Comparison of ENCODE assay signal across 23 mouse cellular contexts in genomic region chr11:96524541-96524940, GRCm38 (mm10).
"Had no signal": no experiment of that assay in that cellular context is flagged by ENCODE, and none has a peak within 500 bp of the region (broad histone marks: within the 10 kb centered on the region; RNA-seq: fewer than 3 reads in every experiment).

No protein-coding gene starts in this region.

- H3K36me3 ChIP-seq: heart, embryonic 10.5 days; heart, embryonic 13.5 days; heart, embryonic 15.5 days; limb, embryonic 13.5 days; limb, embryonic 15.5 days; liver, embryonic 12.5 days had no signal

- ATAC-seq: intestine, embryonic 16.5 days; liver, embryonic 12.5 days had no signal

- DNase-seq: gastrocnemius, postnatal 14 days; gastrocnemius, postnatal 36 days; heart, adult 18-20 months; heart, postnatal 14 days; heart, postnatal 36 days; kidney, adult 11 months; kidney, adult 2 months; kidney, adult 9 months; kidney, postnatal 14 days; kidney, postnatal 36 days; layer of hippocampus, adult 9-11 months; layer of hippocampus, postnatal 36 days; left cerebral cortex, postnatal 4 days had no signal

- H3K27ac ChIP-seq: heart, embryonic 10.5 days; heart, embryonic 13.5 days; heart, embryonic 15.5 days; hindbrain, embryonic 14.5 days; kidney, postnatal 0 days; limb, embryonic 13.5 days; limb, embryonic 15.5 days; liver, embryonic 12.5 days; liver, embryonic 14.5 days had no signal

- H3K4me3 ChIP-seq: heart, embryonic 10.5 days; heart, embryonic 13.5 days; heart, embryonic 15.5 days; limb, embryonic 13.5 days; limb, embryonic 15.5 days; liver, embryonic 12.5 days had no signal

- H3K9ac ChIP-seq: heart, embryonic 13.5 days; heart, embryonic 15.5 days; hindbrain, embryonic 14.5 days; limb, embryonic 13.5 days; limb, embryonic 15.5 days; liver, embryonic 12.5 days; liver, embryonic 14.5 days had no signal

- H3K4me1 ChIP-seq: heart, embryonic 10.5 days; heart, embryonic 13.5 days; heart, embryonic 15.5 days; limb, embryonic 13.5 days; liver, embryonic 12.5 days had no signal

- H3K9me3 ChIP-seq: heart, embryonic 10.5 days; heart, embryonic 15.5 days; limb, embryonic 13.5 days; limb, embryonic 15.5 days; liver, embryonic 12.5 days had no signal

- H3K27me3 ChIP-seq: heart, embryonic 15.5 days; limb, embryonic 13.5 days; limb, embryonic 15.5 days; liver, embryonic 12.5 days had no signal

- H3K4me2 ChIP-seq: heart, embryonic 13.5 days; heart, embryonic 15.5 days; hindbrain, embryonic 14.5 days; limb, embryonic 13.5 days; limb, embryonic 15.5 days; liver, embryonic 12.5 days had no signal
